Mouse (Mus musculus): ENCODE measurements around the gene Slc26a10.

DNA sequence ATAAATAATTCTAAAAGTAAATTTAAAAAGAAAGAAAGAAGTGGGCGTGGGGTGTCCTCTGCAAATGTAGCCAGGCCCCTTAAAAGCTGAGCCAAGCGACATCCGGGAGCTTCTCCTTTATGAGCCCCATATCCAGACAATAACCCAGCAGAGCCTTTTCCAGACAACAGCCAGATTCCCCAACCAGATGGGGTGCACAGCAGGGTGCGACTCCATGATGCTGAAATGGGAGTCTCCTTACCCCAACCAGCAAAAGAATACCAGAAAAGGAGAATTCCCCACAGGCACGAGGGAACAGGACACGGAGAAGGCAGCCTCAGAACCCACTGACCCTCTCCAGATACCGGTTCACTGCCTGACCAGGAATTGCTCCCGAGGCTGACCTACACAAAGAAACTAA is 37.2 kb downstream of the Slc26a10 start:
- TF ChIP-seq POLR2A (IDR thresholded peaks at IDR 0.05; ENCODE audit: insufficient read depth, low read depth, low read length) (no peak), CTCF (IDR thresholded peaks at IDR 0.05; ENCODE audit: insufficient read depth, low read depth, low read length) (no peak)

All from olfactory bulb, adult 2 months (tissue).